Mouse (Mus musculus) liver, postnatal 0 days (tissue): ENCODE results near the gene Tceanc.

Experiments used
- CTCF ChIP-seq: sonication (generic); IDR thresholded peaks from 2 replicates; pipeline ENCODE4 v1.5.1; 2016; ENCODE audit warnings: antibody characterized with exemption, low read depth
- EP300 ChIP-seq: IDR thresholded peaks from 2 replicates; pipeline ENCODE4 v1.6.1; 2016; ENCODE audit warnings: antibody characterized with exemption, low read depth, mild to moderate bottlenecking

DNA sequence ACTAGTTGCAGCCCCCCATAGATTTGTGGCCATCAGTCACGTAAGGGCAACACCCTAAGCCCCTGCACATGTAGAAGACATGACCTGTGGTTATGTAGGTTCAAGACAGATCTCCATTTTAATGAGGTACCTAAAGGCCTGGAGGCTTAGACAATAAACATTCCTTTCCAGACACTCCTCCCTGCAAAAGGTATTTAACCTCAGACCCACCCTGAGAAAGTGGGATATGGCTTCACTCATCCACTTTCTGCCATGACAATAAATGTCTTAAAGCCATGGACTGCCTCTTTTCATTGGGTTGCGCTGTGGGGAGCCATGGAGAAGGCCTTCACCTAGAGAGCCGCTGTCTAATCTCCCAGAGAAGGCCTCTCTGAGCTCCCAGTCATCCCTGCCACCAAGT lies 9.8 kb upstream of the Tceanc start:
- no peak for TF ChIP-seq CTCF
- TF ChIP-seq EP300: no peak
